8 mouse cellular contexts compared by ENCODE assay signal in genomic region chr6:120667422-120667781, GRCm38 (mm10). TPM values are rescaled to one million over a fixed set of nuclear protein-coding genes. Genes with fewer than 3 reads are reported as not detected.
DNase-seq lines count a peak whose midpoint lies in the region; ATAC-seq and TF ChIP-seq lines count a peak whose summit lies in the region.

No protein-coding gene starts in this region.

- H3K4me1 ChIP-seq in kidney, adult 2 months (ENCODE audit: control insufficient read depth, insufficient read depth, low read length) = no peaks in the 10 kb centered on the region; the same call in 1 of the 2 replicates
- H3K4me1 ChIP-seq in bone marrow macrophage, adult 2 months (ENCODE audit: control insufficient read depth, insufficient read depth, low read length) = no peaks in the 10 kb centered on the region
- no peaks in the 10 kb centered on the region for H3K4me1 ChIP-seq in hindbrain, embryonic 11.5 days (replicated peaks; ENCODE audit: control insufficient read depth, insufficient read depth, low read length)
- H3K4me1 ChIP-seq in midbrain, embryonic 11.5 days (ENCODE audit: control insufficient read depth, insufficient read depth, low read length) = peaks cover 17% of the 10 kb centered on the region

- H3K27ac ChIP-seq in kidney, adult 2 months (ENCODE audit: insufficient read depth, low read depth, low read length) = peak overlapping the region; percentile 20; the same call in 1 of the 2 replicates
- no peak overlapping the region for H3K27ac ChIP-seq in bone marrow macrophage, adult 2 months (ENCODE audit: insufficient read depth, low read depth, low read length)
- peak overlapping the region; percentile 100 for H3K27ac ChIP-seq in hindbrain, embryonic 11.5 days (ENCODE audit: low read depth, low read length)
- peak overlapping the region; percentile 99 for H3K27ac ChIP-seq in midbrain, embryonic 11.5 days (ENCODE audit: low read depth, low read length)

- DNase-seq in kidney, adult 2 months = no peak
- no peak for DNase-seq in kidney, adult 18-20 months
- no peak for DNase-seq in hindbrain, embryonic 11.5 days (ENCODE audit: low spot score)
- no peak for DNase-seq in midbrain, embryonic 11.5 days (ENCODE audit: low spot score, missing footprints)
- DNase-seq in frontal cortex, postnatal 10 days (ENCODE audit: low spot score in 2 of 2) = no peak
- DNase-seq in embryo, embryonic 9.5 days (ENCODE audit: extremely low spot score) = no peak
- DNase-seq in thymus, postnatal 10 days (ENCODE audit: low spot score in 2 of 2) = no peak

- peak overlapping the region; percentile 56 for H3K4me3 ChIP-seq in kidney, adult 2 months (ENCODE audit: insufficient read depth, low read depth, low read length)
- peak overlapping the region; percentile 53 for H3K4me3 ChIP-seq in bone marrow macrophage, adult 2 months (ENCODE audit: insufficient read depth, low read length)
- peak overlapping the region; percentile 90 for H3K4me3 ChIP-seq in hindbrain, embryonic 11.5 days (ENCODE audit: low read depth, low read length)
- H3K4me3 ChIP-seq in midbrain, embryonic 11.5 days (ENCODE audit: low read depth, low read length) = peak overlapping the region; percentile 93

- no peaks in the 10 kb centered on the region for H3K27me3 ChIP-seq in kidney, adult 2 months (replicated peaks; ENCODE audit: control insufficient read depth, insufficient read depth, low read length)
- H3K27me3 ChIP-seq in hindbrain, embryonic 11.5 days (ENCODE audit: control insufficient read depth, insufficient read depth, low read length) = no peaks in the 10 kb centered on the region
- H3K27me3 ChIP-seq in midbrain, embryonic 11.5 days (ENCODE audit: control insufficient read depth, insufficient read depth, low read length) = no peaks in the 10 kb centered on the region; the same call in 1 of the 2 replicates

- peak overlapping the region; percentile 74 for H3K4me2 ChIP-seq in hindbrain, embryonic 11.5 days (replicated peaks; ENCODE audit: low read depth, low read length)
- H3K4me2 ChIP-seq in midbrain, embryonic 11.5 days = peak overlapping the region; percentile 66

- ATAC-seq in hindbrain, embryonic 11.5 days (ENCODE audit: low FRiP score) = no peak
- no peak for ATAC-seq in midbrain, embryonic 11.5 days (ENCODE audit: low FRiP score)

- TF ChIP-seq CTCF in kidney, adult 2 months (conservative IDR thresholded peaks at IDR 0.05; ENCODE audit: insufficient read depth, insufficient read length, low read depth, low read length) = no peak
- TF ChIP-seq CTCF in bone marrow macrophage, adult 2 months (IDR thresholded peaks at IDR 0.05; ENCODE audit: low read depth, low read length) = no peak

- H3K36me3 ChIP-seq in kidney, adult 2 months (ENCODE audit: control insufficient read depth, insufficient read depth, low read length) = no peaks in the 10 kb centered on the region
- H3K36me3 ChIP-seq in hindbrain, embryonic 11.5 days (ENCODE audit: control insufficient read depth, insufficient read depth, low read length) = no peaks in the 10 kb centered on the region
- no peaks in the 10 kb centered on the region for H3K36me3 ChIP-seq in midbrain, embryonic 11.5 days (ENCODE audit: control insufficient read depth, insufficient read depth, low read length)

- H3K9ac ChIP-seq in hindbrain, embryonic 11.5 days (ENCODE audit: low read depth, low read length) = peak overlapping the region; percentile 98
- H3K9ac ChIP-seq in midbrain, embryonic 11.5 days (ENCODE audit: low read length) = peak overlapping the region; percentile 97

- TF ChIP-seq POLR2A in kidney, adult 2 months (IDR thresholded peaks at IDR 0.05; ENCODE audit: low read depth, low read length) = no peak
- no peak for TF ChIP-seq POLR2A in bone marrow macrophage, adult 2 months (IDR thresholded peaks at IDR 0.05; ENCODE audit: borderline replicate concordance, low read depth, low read length)

- WGBS in kidney, adult 2 months = 1% methylated on average over 7 of the region's 7 CpGs
- under 1% methylated on average over 7 of the region's 7 CpGs for WGBS in hindbrain, embryonic 11.5 days
- WGBS in midbrain, embryonic 11.5 days = under 1% methylated on average over 7 of the region's 7 CpGs

- H3K9me3 ChIP-seq in hindbrain, embryonic 11.5 days (ENCODE audit: control insufficient read depth, low read length) = no peaks in the 10 kb centered on the region
- H3K9me3 ChIP-seq in midbrain, embryonic 11.5 days (ENCODE audit: control insufficient read depth, low read length) = no peaks in the 10 kb centered on the region

RNA-seq across cellular contexts. Expression of gene Cecr2, which starts 1.2 kb away (rescaled TPM):
- polyA plus RNA-seq in kidney, adult 2 months (2012; rRNA removed) = 4.4 and 5.4 TPM in 2 replicates
- polyA plus RNA-seq in bone marrow macrophage, adult 2 months (2012; ENCODE audit: insufficient read depth, insufficient read length, missing spikeins) = not detected in 2 replicates
- polyA plus RNA-seq in hindbrain, embryonic 11.5 days (2014; fragmentation: Nextera tagmentation; extraction: Ambion mirVana) = 18.8 and 27.7 TPM in 2 replicates
- 20.6 and 20.9 TPM in 2 replicates for polyA plus RNA-seq in midbrain, embryonic 11.5 days (2014; fragmentation: Nextera tagmentation; extraction: Ambion mirVana)
